Mouse (Mus musculus) skeletal muscle tissue, adult 2 months (tissue): ENCODE results near the gene Ddx58.

Source experiments
- DNase-seq: peaks from one replicate; pipeline ENCODE4 v3.0.0-alpha.2; 2012; ENCODE audit warnings: low read depth, low spot score

Ddx58 gene

DNA sequence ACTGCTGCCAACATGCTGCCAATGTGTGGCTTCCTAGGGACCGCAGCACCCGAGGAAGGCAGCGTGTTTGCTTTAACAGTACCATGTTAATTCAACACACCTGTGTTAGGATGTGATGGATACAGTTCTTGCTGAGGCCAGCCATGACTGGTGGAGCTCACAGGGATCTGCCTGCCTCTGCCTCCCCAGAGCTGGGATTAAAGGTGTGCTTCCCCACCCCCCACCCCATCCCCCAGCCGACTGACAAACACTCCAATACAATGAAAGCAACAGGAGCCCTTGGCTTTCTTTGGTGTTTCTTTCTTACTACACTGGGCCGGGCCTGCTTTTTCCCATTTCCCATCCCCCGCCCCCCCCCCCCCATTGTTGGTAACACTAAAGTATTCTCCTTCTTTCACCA, 5.4 kb downstream of the Ddx58 start:
- DNase-seq, result no peak

DNA sequence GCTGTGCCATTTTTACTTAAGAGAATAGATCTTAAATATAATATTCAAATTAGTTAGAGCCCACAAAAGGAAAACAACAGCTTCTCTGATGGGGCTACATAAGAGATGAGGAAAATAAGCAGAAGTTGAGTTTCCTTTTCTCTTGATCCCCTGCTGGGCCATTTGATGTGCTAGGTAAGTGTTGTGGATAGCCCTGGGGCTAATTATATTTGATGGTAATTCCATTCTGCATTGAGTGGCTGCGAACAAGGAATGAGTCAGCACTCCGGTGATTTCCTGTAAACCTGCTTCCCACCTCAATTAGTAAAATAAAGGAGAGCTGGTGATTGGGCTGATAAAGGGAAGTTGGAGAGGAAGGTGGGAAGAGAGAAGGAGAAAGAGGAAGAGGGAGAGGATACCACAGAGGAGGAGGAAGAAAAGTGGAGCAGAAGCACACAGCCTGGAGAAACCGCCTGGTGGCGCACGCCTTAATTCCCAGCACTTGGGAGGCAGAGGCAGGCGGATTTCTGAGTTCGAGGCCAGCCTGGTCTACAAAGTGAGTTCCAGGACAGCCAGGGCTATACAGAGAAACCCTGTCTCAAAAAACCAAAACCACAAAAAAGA, 6.5 kb downstream of the Ddx58 start:
- DNase-seq, result no peak

DNA sequence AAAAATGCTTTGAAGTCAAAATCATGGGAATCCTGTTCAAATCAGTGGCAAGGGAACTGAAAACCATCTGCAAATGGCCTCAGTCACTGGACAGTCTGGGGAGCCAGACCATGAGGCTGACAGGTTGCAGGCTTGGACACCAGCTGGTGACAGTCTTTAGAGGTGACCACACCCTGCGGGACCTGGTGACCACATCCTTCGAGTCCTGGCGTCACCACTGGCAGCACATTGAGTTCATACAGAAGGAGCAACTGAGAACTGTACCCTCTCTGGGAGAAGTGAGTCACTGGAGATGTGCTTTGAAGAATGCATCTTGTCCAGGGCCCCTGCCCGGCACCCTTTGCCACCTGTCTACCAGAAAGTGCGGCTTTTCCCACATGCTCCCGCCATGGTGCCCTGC, 9.9 kb downstream of the Ddx58 start:
- no peak for DNase-seq

DNA sequence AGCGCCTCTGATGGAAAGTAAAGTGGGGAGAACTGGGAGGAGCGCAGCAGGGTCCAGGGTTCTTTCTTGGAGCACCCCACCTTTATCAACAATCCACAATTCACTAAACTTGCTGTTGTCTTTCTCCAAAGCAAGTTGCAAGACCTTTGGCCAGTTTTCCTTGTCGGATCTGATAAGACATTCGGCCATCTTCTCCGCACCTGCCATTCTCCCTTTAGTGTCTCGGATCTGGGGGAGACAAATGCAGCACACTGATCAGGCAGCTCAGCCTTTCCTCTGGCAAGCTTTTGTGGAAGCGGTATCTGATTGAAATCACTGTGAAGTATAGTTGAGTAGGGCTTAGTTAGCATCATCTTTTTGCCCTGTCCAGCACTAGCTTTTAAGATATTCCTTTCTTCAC, 11.7 kb downstream of the Ddx58 start:
- DNase-seq, result no peak

DNA sequence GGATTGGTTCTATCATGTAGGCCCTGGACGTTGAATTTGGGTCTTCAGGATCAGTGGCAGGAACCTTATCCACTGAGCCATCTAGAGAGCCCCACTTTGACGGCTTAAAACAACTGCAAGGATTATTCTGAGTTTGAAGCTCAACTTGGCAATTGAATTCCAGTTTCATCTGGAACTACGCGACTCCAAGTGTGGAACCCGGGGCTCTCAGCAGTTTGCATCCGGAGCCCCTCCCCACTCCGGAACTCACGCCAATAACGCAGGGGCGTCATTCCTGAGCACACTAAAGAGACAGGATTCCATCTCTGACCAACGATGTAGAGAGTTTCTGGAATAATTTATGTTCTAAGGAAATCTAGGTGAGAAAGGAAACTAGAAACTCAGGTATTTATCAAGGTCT, 12.5 kb downstream of the Ddx58 start:
- no peak for DNase-seq

DNA sequence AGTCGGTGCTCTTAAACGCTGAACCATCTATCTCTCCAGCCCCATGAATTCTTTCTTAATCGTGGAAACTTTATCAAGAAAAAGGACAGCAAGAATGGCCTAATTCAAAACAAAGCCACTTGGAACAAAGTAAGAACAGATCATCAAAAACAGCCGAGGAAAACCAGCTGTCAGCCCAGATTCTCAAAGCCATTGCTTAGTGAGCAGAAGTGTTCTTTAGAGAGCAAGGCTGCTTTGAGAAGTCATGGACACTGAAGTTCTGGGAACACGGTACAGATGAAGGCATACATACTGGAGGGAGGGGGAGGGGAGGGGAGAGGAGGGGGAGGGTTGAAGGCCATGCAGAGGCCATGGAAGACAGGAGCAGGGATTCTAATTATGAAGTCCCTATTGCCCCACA, 13.5 kb downstream of the Ddx58 start:
- no peak for DNase-seq

DNA sequence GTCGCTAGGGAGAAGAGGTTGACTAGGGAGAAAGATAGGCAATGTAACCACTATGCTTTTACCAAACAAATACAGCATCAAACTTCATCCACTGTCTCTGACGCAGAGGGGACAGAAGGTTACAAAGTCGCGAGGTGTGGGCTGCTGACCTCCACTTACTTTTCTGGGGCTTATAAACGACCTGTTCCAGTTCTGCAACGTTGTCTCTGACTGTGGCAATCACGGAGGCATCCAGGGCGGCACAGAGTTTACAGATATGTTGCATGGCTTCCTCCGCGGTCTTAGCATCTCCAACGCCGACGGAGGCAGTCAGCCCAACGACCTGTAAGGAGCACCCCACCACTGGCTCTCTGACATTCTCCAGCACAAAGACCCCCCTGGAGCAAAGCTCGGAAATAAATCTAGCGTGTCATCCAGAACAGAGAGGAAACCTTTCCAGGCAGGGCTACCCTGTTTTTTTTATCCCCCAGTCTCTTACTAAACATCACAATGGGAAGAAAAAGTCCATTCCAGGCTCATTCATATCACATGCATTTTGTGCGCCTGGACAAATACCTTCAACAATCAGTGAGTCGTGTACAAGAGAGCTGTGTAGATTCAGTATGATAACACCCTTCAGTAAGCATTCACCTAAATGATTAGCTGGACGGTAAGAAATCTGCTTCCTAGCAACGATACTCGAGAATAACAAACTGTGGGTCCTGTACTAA, 17.6 kb downstream of the Ddx58 start:
- DNase-seq, result no peak

DNA sequence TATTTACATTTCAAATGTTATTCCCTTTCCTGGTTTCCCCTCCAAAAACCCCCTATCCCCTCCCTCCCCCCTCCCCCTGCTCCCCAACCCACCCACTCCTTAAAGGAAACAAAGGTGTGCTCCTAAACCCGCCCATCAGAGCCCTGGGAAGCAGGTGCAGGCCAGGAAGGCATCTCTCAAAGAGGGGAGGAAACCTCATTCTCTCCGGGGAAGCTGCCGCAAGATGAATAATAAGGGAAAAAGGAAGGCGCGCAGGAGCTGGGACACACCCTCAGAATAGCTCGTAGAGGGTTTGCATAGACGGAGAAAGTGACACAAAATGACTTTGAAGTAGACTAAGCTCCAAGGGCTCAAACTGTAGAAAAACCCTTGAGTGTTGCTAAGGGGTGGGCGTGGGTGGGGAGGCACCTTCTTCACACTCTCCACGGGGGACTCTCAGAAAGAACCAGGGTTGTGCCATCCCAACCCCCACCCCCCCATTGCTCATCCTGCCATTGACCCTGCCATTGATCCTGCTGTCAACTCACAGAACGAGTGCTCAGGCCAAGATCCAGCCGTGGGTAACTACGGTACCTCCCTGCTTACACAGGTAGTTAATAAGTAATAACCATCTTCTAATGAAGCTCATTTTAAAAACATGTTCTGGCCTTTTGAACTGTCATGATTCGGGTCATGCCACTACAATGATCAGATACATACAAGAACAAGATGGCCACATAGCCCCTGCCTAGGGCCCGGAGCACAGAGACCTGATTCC, 18.4 kb downstream of the Ddx58 start:
- no peak for DNase-seq

DNA sequence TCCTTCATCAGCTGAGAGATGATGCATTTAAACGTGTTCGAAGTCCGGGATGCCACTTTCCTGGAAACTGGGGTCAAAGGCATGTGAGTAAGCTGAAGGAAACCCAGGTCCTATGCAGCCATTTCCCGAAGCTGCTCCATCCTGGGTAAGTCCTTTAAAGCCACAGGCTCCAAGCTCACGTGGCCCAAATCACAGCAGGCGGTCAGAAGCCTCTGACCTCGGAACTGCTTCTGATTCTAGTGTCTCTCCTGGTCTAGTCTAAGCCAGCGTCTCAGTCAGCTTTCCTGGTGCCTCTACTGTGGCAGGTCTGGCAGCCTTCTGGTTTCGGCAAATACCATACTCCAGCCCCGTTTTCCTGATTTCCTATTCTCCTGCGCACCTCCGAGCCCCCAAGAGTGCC, 19.2 kb downstream of the Ddx58 start:
- DNase-seq, result no peak

DNA sequence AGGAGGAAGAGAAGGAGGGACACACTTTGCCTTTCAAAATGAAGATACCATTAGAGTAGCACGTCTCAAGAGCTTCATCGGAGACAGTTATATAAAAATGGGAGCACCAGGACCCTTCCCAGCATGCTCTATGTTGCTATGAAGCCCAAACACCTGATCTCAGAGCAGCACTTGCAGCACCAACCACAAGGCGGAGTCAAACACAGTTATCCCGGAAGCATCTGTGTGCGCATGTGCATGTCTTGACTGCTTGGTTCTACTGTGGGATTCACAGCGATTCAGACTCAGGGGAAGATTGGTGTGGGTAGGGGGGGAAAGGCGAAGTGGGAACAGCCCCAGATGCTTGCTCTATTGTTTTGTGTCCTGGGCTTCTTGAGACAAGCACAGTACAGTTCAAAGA, 21.2 kb downstream of the Ddx58 start:
- no peak for DNase-seq

DNA sequence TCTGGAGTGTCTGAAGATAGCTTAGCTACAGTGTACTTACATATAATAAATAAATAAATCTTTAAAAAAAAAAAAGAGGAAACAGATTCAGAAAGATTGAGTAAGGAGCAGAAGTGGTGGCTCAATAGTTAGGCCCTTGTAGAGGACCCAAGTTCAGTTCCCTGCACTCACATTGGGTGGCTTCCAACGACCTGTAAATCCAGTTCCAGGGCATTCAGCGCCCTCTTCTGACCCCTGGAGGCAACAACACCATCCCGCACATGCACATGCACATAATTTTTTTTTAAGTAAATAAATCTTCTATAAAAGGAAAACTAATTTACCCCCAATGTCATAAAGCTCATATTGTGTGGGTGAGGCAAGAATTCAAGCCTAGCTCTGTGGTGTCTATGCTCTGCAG, 21.7 kb downstream of the Ddx58 start:
- DNase-seq, result no peak

DNA sequence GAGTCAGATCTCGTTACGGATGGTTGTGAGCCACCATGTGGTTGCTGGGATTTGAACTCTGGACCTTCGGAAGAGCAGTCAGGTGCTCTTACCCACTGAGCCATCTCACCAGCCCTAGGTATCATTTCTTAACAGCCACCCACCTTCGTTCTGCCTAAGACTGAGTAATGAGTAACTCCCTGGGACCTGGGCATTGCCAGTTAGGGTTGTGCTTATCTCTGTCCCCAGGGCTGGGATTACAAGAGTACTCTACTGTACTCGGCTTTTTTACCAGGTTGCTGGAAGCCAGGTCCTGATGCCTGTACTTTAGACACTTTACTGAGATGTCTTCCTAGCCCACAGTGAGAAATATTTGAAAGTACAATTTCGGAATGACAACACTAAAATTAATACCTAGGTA, 27.5 kb downstream of the Ddx58 start:
- no peak for DNase-seq

DNA sequence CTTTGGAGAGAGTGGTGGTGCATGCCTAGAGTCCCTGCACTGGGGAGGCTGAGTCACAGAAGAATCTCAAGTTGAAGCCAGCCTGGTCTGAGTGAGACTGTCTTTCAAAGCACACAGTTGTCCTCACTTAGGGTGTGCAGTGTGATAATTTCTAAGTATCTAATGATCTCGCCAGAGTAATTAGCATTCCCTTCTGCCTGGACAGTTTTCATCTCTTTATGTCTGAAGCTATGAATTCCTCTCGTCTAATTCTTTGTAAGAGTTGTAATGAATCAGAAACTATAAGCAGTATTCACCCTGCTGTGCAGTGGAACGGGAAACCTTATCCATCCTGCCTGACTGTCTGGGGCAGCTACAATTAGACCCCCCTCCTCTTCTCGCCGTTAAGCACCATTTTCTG, 31.9 kb downstream of the Ddx58 start:
- no peak for DNase-seq

DNA sequence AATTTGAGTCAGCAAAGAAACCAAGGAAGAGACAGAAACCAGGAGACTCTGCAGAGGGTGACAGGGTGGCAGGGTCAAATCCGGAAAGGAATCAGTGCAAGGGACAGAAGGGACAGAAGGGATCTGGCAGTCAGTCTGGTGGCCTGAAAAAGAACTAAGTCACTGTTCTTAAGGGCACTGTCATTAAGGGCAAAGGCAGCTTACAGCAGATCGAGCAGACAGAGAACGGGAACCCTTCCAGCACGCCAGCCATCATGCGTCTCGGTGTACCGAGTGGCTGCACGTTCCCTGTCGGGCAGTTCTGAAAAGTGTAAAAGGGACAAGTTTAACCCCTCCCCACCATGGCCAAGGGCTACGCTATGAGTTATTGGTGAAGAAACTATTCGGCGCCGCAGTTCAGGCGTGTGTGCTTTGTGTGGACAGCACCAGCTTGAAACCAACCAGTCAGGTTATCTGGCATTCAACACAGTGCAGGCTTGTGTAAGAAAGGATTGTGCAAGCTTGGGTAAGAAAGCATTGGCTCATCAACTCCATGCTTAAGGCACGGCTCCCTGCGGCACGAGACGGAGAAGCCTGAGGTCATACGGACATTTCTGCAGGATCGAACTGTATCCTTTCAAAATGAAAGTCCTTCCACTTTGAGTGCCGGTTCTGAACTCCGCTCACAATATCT, 34.3 kb downstream of the Ddx58 start:
- DNase-seq, result peak; percentile 14

DNA sequence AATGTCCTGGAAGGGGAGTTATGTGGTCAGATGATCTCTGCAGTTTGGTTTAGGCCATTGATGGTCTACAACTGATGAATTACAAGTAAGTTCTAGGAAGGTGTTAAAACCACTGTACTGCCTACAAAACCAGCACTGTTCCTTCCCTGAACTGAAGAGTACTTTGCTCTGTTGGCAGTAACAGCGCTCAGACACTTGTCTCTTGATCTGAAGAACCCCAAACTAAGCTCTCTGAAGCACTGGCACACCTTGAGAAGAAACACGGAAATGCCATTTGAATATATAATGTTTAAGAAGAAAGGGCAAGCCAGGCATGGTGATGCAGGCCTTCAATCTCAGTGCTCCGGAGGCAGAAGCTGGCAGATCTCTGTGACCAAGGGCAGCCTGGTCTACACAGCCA, 35.3 kb downstream of the Ddx58 start:
- no peak for DNase-seq

DNA sequence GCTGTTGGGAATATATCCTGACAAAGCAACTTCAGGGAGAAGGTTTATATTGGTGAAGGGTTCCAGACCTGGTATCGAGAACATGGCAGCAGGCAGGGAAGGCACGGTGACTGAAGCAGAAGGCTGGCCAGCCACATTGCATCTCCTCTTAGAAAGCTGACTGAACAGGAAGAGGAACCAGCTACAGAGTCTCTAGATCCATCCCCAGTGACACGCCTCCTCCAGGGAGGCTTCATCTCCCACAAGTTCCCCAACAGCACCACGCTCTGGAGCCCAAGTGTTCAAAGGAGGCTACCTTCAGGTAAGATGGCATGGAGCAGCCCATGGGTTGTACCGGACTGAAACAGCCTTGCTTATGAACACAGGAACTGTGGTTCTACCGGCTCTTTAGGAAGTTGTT, 37.4 kb downstream of the Ddx58 start:
- DNase-seq, result no peak

DNA sequence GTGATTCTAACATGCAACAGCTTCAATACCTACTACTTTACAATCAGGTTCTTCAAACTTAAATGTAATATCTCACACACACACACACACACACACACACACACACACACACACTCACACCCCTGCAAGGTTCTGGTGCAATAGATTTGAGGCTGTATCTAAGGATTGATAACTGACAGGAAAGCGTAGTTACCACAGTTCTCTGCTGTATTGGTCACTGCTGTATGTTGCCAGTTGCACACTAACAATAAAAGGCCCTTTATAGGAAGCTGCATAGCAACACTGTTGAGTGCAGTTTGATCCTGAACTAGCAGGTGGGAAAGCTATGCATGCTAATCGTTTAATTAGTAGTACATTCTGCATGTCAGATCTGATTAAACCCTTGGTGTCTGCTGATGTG, 44.3 kb downstream of the Ddx58 start:
- DNase-seq, result no peak

DNA sequence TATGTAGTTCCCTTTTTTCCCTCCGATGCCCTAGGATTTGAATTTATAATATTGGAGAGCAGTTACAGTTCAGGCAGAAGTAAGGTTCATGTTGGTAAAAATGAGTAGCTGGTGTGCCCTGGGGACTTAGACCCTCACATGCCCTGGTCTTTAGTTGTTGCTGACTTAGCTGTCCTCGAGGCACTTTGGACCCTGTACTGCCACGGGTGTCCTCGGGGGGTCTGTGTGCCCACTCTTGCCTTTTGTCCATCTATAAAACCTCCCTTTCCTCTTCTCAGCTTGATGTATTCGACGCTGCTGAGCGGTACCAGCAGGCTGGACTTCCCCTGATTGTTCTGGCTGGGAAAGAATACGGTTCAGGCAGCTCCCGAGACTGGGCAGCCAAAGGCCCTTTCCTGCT, 46.2 kb downstream of the Ddx58 start:
- DNase-seq, result no peak

DNA sequence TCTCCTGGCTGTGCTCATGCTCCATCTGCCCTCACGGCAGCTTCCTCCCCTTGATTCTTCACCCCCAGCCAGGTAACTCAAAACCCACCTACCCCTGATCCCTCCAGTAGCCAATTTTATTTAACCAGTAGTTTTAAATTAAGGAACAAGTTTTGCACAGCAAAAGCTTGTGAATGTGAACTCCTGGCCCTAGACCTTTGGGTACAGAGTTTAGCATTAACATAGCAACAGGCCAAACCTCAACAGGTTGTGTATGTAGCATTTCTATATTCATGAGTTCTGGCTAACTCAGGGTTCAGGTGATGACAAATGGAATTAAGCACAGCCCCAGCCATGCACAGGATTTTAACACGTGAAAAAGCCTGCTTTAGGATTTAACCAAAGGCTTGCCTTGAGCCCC, 47.4 kb downstream of the Ddx58 start:
- no peak for DNase-seq

DNA sequence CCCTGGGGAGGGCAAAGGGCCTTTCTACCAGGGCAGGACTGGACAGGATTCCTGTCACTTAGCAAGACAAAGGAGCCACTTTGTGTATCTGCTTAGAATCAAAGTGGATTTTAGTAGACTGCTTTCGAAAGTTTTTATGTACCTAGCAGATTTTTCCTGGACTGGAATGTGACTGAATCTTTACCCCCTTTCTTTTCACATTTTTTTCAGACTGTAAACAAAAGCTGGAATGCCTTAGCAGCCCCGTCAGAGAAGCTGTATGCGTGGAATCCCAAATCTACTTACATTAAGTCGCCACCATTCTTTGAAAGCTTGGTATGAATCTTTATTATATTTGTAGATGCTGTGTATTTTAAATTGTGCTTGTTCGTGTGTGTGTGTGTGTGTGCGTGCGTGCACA, 51.7 kb downstream of the Ddx58 start:
- DNase-seq, result no peak

DNA sequence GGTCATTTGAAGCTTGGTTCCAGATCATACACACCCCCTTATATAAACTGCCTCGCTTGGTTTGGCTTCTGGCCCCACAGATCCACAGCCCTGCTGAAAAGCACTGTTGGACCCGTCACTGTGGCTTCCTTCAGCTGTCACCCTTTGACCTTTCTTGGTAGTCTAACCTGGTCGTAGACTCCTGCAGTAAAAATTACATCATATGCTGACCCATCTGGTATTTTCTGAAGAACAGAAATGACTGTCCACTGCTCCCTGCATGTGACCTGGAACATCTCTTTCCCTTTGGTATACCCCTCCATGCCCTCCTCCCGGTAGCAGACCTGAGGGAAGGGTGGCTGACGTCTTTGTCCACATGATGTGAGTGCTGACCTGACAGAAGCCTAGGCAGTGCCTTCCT, 55.2 kb downstream of the Ddx58 start:
- no peak for DNase-seq

DNA sequence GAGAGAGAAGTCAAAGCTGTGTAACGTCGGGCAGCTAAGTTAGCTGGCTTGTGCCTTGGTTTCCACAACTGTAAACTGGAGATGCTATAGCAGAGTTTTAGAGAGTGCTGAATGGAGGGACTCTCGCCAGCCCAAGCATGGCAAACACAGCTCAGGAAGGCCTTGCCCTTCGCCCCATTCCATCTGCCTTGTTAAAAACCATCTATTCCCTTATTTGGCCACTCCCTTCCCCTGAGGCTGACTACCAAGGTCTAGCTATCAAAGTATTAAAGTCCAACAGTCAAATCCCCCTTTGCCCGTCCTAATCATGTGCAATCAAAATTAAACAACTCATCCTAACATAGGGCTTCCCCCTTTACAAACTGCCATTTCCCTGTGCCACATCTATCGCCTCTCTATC, 55.8 kb downstream of the Ddx58 start:
- DNase-seq, result no peak
